ENCODE assay signal across 7 mouse cellular contexts in genomic region chr5:148552187-148553071, GRCm38 (mm10). TPM values are rescaled to one million over a fixed set of nuclear protein-coding genes. Genes with fewer than 3 reads are reported as not detected.
DNase-seq lines count a peak whose midpoint lies in the region; ATAC-seq and TF ChIP-seq lines count a peak whose summit lies in the region.

TSS of gene Ubl3 (minus strand) at chr5:148552789.

- intact Hi-C loops in left cerebral cortex, postnatal 4 days (cut with DNase I) = loop anchor here (5.0 kb wide), 1 partner anchor 240 kb away; no protein-coding TSS in a partner anchor

- peak; percentile 84 for ATAC-seq in intestine, postnatal 0 days
- ATAC-seq in midbrain, embryonic 12.5 days (ENCODE audit: low FRiP score, low read depth) = peak; percentile 96

- no peaks in the 10 kb centered on the region for H3K36me3 ChIP-seq in embryonic facial prominence, embryonic 10.5 days (replicated peaks)
- H3K36me3 ChIP-seq in intestine, postnatal 0 days (ENCODE audit: control insufficient read depth, insufficient read depth) = no peaks in the 10 kb centered on the region
- no peaks in the 10 kb centered on the region for H3K36me3 ChIP-seq in midbrain, embryonic 12.5 days
- no peaks in the 10 kb centered on the region for H3K36me3 ChIP-seq in small intestine, adult 2 months (ENCODE audit: control insufficient read depth, insufficient read depth, low read length)

- peaks cover 22% of the 10 kb centered on the region for H3K27me3 ChIP-seq in embryonic facial prominence, embryonic 10.5 days (replicated peaks; ENCODE audit: low read depth, poor library complexity, severe bottlenecking)
- no peaks in the 10 kb centered on the region for H3K27me3 ChIP-seq in intestine, postnatal 0 days (replicated peaks; ENCODE audit: control insufficient read depth, insufficient read depth, low read length)
- H3K27me3 ChIP-seq in midbrain, embryonic 12.5 days = peaks cover 18% of the 10 kb centered on the region
- H3K27me3 ChIP-seq in small intestine, adult 2 months (ENCODE audit: control insufficient read depth, insufficient read depth, low read length) = no peaks in the 10 kb centered on the region

- TF ChIP-seq CTCF in intestine, postnatal 0 days (IDR thresholded peaks at IDR 0.05; ENCODE audit: low read depth) = peak; percentile 68
- TF ChIP-seq CTCF in small intestine, adult 2 months (IDR thresholded peaks at IDR 0.05; ENCODE audit: extremely low read depth, insufficient read length, insufficient replicate concordance, low read depth, low read length) = peak; percentile 15; the same call in 1 of the 2 replicates

- under 1% methylated on average over 95 of the region's 95 CpGs for WGBS in embryonic facial prominence, embryonic 10.5 days
- under 1% methylated on average over 75 of the region's 95 CpGs for WGBS in intestine, postnatal 0 days
- under 1% methylated on average over 95 of the region's 95 CpGs for WGBS in midbrain, embryonic 12.5 days
- WGBS in small intestine, adult 2 months = under 1% methylated on average over 95 of the region's 95 CpGs

- peak within 1 kb of the TSS; percentile 96 for H3K27ac ChIP-seq in embryonic facial prominence, embryonic 10.5 days (replicated peaks)
- H3K27ac ChIP-seq in intestine, postnatal 0 days (ENCODE audit: low read depth, low read length) = peak within 1 kb of the TSS; percentile 97
- peak within 1 kb of the TSS; percentile 97 for H3K27ac ChIP-seq in midbrain, embryonic 12.5 days (replicated peaks)
- peak within 1 kb of the TSS; percentile 87 for H3K27ac ChIP-seq in small intestine, adult 2 months (ENCODE audit: insufficient read depth, low read depth, low read length)

- peak within 1 kb of the TSS; percentile 68 for H3K4me2 ChIP-seq in intestine, postnatal 0 days (replicated peaks; ENCODE audit: low read depth)
- peak within 1 kb of the TSS; percentile 80 for H3K4me2 ChIP-seq in midbrain, embryonic 12.5 days (replicated peaks)

- TF ChIP-seq POLR2A in small intestine, adult 2 months (IDR thresholded peaks at IDR 0.05; ENCODE audit: low read depth, low read length) = peak; percentile 58

- peak within 1 kb of the TSS; percentile 91 for H3K9ac ChIP-seq in intestine, postnatal 0 days (ENCODE audit: low read depth, low read length)
- peak within 1 kb of the TSS; percentile 88 for H3K9ac ChIP-seq in midbrain, embryonic 12.5 days (replicated peaks)

- H3K9me3 ChIP-seq in embryonic facial prominence, embryonic 10.5 days = no peaks in the 10 kb centered on the region
- no peaks in the 10 kb centered on the region for H3K9me3 ChIP-seq in intestine, postnatal 0 days (ENCODE audit: control insufficient read depth)
- H3K9me3 ChIP-seq in midbrain, embryonic 12.5 days = no peaks in the 10 kb centered on the region

- peaks cover 58% of the 10 kb centered on the region for H3K4me1 ChIP-seq in embryonic facial prominence, embryonic 10.5 days
- peaks cover 3% of the 10 kb centered on the region; the same call in 1 of the 2 replicates for H3K4me1 ChIP-seq in intestine, postnatal 0 days (replicated peaks; ENCODE audit: control insufficient read depth, insufficient read depth, low read length)
- peaks cover 50% of the 10 kb centered on the region for H3K4me1 ChIP-seq in midbrain, embryonic 12.5 days
- H3K4me1 ChIP-seq in small intestine, adult 2 months (ENCODE audit: control insufficient read depth, insufficient read depth, insufficient read length, low read length) = peaks cover 22% of the 10 kb centered on the region

- peak; percentile 91 for DNase-seq in adrenal gland, adult 8-10 months
- DNase-seq in embryonic facial prominence, embryonic 10.5 days (ENCODE audit: low spot score) = peak; percentile 99
- DNase-seq in gonadal fat pad, adult 2 months (ENCODE audit: low read depth) = no peak
- peak; percentile 96 for DNase-seq in left cerebral cortex, postnatal 4 days

- peak within 1 kb of the TSS; percentile 80 for H3K4me3 ChIP-seq in embryonic facial prominence, embryonic 10.5 days
- H3K4me3 ChIP-seq in intestine, postnatal 0 days (ENCODE audit: low read depth, low read length) = peak within 1 kb of the TSS; percentile 65
- peak within 1 kb of the TSS; percentile 77 for H3K4me3 ChIP-seq in midbrain, embryonic 12.5 days
- peak within 1 kb of the TSS; percentile 84 for H3K4me3 ChIP-seq in small intestine, adult 2 months (ENCODE audit: low read depth, low read length)

RNA-seq across cellular contexts. Expression of gene Ubl3, which starts in this region (rescaled TPM):
- 100 to 1,000 TPM; 150 to 176 (median 164) TPM for total RNA-seq in adrenal gland, adult 8-10 months (2022)
- polyA plus RNA-seq in embryonic facial prominence, embryonic 10.5 days (2016; fragmentation: Nextera tagmentation; extraction: Ambion mirVana) = 55.4 and 56.3 TPM in 2 replicates
- polyA plus RNA-seq in gonadal fat pad, adult 2 months (2012; rRNA removed) = 72.2 and 87.5 TPM in 2 replicates
- polyA plus RNA-seq in intestine, postnatal 0 days (2015; fragmentation: Nextera tagmentation; extraction: Ambion mirVana) = 87.7 and 92.6 TPM in 2 replicates
- total RNA-seq in left cerebral cortex, postnatal 4 days (2021) = 10 to 100 TPM; 88.4 to 91.0 TPM
- polyA plus RNA-seq in midbrain, embryonic 12.5 days (2016; fragmentation: Nextera tagmentation; extraction: Ambion mirVana) = 78.0 and 79.7 TPM in 2 replicates
- 32.1 and 68.2 TPM in 2 replicates for polyA plus RNA-seq in small intestine, adult 2 months (2012; rRNA removed)
